Mouse (Mus musculus) embryo, embryonic 10 days (tissue): Measurements from ENCODE around the gene Tbc1d9.

ENCODE experiments used
- DNase-seq: peaks from one replicate; pipeline ENCODE4 v3.0.0-alpha.2; 2015; ENCODE audit warnings: low spot score

Gene Tbc1d9

DNA sequence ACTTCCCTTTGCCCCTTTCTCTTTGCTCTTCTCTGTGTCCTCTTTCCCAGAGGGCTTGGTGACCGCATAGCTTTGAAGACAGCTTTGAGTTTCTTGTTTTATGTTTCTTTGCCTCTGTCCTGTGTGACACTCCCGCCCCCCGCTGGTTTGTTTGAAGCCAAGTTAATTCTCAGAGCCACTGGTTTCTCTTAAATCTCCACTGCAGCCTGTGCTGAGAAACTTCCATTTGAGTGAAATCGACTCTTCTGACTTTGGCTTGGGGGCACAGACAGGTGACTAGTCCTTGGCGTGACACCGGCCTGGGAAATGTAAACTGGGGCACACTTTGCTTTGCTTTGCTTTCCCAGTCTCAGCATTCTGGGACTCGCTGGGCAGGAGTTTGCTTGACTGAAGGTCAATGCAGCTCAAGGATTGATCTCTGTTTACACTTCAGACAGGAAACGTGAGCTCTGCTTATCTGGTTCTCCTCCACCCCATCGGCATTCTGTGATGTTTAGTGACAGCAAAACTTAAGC is 13.1 kb downstream of the Tbc1d9 start:
- peak; percentile 58 for DNase-seq

DNA sequence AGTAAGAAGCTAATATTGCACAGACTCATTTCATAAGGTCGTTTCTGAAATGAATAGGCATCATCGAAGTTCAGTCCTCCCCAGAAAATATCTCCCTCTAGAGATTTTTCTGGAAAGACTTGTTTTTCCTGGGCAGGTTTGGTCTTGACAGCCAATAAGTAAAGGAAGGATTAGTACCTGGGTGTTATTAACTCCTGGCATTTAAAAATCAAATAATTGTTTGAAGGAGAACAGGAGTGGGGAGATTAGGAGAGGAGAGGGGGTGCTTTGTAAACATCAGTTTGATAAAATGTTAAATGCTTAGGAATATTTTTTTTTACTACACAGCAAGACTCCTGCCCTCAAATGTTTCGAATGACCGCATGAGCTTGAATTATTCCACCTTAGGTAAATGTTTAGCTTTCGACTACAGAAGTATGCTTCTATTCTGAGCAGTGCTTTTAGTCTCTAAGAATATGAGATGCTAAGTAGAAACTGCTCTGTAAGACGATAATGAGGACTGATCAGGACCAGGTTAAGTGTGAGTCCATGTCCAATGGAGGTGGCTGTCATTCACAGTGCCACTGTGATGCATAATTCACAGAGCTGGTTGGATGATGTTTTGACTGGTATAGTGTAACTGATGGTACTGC is 16.8 kb downstream of the Tbc1d9 start:
- DNase-seq, result no peak

GRCm38 (mm10) chr8:83182784-83183183 is 17.6 kb downstream of the Tbc1d9 start:
- DNase-seq, result no peak

DNA sequence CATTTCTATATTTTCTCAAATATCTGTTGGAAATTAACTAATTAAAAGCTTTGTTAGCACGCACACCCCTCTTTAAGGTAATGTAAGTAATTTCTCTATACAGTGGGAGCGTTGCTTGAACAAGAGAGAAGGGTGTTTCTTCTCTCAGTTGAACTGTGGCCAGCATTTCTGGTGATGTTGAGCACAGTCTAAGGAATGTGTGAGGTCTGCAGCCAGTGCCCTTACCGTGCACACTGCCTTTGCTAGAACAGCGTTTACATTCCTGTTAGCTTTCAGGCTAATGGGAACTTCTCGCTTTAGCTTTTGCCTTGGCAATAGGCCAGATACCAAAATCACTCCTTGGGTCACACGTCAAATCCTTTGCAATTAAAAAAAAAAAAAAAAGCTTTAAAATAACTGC is 21.2 kb downstream of the Tbc1d9 start:
- no peak for DNase-seq

- DNase-seq, result no peak
Observed at GRCm38 (mm10) chr8:83187363-83187962, 22.3 kb downstream of the Tbc1d9 start.

DNA sequence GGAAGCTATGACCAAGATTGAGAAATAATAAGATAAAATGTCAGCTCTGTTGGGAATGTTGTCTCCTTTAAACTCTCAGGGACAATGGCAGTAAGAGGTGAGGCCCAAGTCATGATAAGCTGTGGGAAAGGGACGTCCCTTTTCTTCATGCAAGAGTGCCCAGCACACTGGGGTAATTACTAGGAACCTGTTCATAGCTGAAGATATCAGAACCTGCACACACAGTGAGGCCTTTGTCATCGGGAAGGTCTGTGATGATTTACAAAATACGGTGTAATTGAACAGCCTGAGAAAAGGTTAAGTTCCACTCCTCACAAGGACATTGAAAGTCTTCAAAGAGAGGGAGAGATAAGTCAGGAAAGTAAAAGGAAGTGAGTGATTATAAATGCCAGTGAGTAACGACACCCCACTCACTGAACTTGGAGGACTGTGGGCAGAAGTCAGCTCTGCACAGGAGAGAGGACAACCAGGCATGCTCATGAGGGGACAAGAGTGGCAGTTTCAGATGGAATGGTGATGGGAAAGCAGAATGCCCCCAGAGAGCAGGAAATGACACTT is 24.5 kb downstream of the Tbc1d9 start:
- no peak for DNase-seq

DNA sequence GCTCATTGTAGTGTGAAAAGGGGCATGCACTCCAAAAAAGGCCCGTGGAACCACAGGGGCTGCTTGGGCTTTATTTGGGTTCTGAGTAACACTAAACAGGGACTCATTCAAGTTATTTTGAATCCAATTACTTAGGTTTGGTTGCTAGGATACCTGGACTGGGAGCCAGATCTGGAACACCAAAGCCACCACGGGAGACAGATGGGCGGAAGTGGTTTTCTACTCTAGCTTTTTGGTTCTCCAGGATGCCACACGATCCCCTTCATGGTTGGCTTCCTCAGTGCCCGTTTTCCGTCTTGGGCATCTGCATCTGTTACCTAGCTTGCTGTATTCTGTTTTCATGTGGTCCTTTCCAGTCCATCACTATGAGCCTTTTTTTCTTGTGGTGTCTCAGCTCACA is 30.9 kb downstream of the Tbc1d9 start:
- no peak for DNase-seq

GRCm38 (mm10) chr8:83199715-83200114 is 34.6 kb downstream of the Tbc1d9 start:
- DNase-seq, result no peak

DNA sequence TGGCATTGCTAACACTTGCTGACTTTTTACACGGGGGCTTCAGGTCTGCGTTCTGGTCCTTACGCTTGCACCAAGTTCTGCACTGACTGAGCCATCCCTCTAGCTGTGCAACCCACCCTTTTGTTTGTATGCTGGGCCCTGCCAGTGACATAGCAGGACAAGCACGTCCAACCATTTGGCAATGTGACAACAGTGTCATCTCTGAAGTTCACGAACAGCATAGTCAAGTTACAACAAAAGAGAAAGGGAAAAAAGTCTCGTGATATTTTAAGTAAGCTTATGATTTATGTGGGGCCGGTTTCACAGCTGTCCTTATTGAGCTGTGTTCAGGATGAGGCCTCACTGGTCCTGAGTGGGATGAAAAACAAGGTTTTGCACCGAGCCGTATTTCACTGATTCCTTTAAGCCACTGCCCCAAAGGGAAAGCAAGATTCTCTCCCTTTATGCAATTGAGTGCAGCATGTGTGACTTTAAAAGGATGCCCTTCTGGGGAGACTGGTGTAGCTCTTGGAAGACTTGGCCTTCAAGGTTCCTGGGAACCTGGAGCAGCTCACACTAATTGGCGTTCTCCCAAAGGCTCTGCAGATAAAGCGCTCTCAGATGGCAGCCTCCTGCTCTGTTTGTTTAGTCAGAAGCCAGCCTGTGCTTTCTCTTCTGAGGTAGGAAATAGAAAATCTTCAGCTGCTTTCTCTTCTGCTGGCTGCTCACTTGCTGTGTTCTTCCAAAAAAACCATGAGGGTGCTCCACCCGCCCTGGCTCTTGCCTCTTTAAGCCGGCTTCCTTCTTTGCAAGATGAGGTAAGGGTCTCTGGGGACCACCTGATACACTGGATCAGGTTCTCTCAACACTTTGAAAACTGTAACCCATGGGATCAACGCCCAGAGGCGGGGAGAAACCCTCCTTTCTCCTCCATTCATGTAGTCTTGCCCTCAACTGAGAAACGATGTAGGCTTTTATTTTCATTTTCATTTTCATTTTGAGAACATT is 35.3 kb downstream of the Tbc1d9 start:
- no peak for DNase-seq

GRCm38 (mm10) chr8:83202946-83203345 is 37.8 kb downstream of the Tbc1d9 start:
- no peak for DNase-seq

DNA sequence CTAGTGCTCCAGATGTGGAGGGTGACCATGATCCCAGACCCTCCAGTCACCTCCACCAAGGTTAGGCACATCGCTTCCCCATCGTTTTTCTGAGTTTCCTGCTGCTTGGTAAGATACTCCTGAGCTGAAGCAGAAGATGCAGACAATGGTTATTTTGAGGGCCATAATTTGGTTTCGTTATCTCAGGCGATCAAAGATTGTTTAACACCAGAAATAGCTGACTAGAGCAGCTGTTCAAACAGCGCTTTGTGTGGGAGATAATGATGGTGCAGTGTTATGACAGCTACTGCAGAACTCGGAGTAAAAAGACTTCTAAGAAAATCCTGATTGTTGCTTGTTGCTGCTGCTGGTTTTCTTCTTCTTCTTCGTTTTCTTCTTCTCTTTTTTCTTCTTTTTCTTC is 40.8 kb downstream of the Tbc1d9 start:
- DNase-seq, result no peak

- DNase-seq, result no peak
Observed at GRCm38 (mm10) chr8:83209581-83209980, 44.4 kb downstream of the Tbc1d9 start.

DNA sequence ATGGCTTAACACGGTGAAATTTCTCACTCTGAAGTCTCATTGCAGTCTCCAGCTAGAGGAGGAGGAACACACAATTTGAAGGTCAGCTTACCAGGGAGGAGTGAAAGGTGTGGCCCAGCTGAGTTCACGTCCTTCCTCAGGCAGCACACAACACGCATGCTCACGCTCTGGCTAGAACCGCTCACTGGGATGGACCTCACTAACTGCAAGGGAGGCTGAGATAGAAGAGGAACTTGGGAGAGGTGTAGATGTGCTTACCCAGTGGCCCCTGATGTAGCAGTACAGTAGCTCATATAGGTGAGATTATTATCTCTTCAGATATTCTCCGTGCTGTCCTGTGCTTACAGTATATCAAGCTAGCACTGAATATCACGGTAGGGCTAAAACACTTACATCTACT is 45.5 kb downstream of the Tbc1d9 start:
- DNase-seq, result no peak

- no peak for DNase-seq
Observed at GRCm38 (mm10) chr8:83215065-83215464, 49.9 kb downstream of the Tbc1d9 start.

DNA sequence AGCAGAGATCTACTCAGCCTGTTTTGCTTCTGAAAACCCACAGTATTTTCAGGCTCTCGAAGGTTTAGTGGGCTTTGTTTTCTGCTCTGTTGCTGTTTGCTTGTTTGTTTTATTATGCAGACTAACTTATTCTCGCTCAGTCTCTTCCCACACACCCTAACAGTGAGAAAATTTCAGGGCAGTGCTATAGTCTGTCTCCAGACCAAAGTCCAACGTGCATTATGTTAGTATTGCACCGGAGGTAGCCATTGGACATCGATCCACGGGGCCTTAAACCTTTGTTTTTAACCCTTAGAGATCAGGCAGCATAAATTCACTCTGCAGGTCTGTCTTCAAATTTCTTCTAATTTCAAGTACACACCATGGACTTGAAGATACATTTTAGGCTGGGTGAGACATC is 51.4 kb downstream of the Tbc1d9 start:
- DNase-seq, result no peak

DNA sequence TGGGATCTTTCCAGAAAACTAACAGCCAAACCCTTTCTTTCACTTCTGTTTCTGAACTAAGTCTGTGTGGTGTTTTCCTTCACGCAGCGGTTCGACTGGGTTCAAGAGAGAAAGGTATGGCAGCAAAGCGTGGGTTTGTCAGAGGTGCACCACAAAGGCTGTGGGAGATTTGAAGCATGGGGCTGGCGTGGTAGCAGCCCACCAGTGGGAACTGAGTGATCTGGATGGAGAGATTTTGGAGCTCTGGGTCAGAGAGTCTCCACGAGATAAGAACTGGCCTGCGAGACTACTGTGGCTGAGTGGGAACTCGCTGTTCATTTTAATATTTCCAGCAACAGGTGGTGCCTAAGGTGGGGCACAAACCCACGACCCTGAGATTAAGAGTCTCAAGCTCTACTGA is 52.0 kb downstream of the Tbc1d9 start:
- no peak for DNase-seq

DNA sequence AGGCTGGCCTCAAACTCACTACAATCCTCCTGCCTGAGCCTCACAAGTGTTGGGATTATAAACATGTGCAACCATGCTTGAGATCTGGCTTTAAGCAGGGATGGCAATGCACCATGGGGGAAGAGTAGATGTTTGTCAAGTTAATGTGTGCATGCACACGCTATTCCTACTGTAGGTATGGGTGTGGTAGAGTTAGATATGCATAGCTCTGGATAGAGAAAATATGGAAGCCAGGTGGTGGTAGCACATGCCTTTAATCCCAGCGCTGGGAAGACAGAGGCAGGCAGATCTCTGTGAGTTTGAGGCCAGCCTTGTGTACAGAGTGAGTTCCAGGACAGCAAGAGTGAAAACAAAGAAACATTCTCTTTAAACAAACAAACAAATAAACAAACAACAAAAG is 52.7 kb downstream of the Tbc1d9 start:
- DNase-seq, result no peak

DNA sequence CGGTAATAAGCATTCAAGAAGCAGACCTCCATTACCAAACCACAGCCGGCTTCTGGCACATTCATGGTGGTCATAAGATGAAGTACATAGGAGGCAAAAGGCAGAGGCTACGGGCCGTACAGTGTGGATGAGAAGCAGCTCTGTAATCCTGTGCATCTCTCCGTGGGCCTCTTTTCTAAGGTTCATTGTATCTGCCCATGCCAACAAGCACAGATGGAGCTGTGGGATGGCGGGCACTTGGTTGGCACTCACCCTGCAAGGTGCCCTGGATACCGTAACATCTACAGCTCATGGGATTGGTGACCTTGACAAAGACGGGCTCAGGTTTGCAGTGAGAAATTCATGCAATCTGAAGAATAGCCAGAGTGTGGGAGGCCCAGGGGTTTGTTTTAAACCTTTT is 54.2 kb downstream of the Tbc1d9 start:
- DNase-seq, result no peak

DNA sequence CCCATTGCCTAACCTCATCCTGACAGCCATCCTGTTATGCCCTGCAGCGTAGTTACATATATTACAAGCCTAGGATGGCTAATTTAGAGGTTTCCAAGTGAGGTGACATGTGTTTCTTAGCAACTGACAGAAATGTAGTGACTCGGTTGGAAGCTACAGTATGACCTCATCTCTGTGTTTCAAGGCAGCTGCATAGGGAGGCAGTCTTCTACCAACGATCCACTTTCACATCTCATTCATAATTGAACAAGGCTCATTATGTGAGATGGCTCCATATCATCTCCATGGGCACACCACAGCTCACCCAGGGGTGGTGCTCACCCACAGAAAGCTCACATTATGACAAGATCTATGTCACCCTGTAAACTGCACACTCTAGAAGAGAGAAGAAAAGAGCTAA is 55.6 kb downstream of the Tbc1d9 start:
- no peak for DNase-seq

- no peak for DNase-seq
Observed at GRCm38 (mm10) chr8:83224754-83225416, 59.7 kb downstream of the Tbc1d9 start.

- DNase-seq, result no peak
Observed at GRCm38 (mm10) chr8:83225598-83225997, 60.4 kb downstream of the Tbc1d9 start.

DNA sequence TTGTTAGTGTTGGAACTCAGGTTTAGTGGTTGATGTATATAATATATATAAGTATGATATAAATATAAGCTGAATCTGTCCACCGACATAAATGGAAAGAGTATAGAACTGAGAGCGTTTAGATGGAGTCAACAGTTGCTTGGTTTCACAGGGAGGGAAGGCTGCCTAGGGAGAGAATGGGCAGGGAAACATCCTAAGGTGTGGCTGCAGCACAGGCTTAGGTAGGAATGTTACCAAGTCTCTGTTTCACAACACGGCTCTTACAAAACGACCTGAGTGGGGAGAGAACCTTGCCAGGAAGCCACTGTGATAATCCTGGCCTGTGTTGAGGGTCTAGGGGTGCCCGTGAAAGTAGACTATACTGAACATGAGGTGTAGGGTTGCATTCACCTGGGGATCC is 62.2 kb downstream of the Tbc1d9 start:
- no peak for DNase-seq
